Mouse (Mus musculus) MEL (cell line): ENCODE measurements around the gene Dnph1. TPM values are rescaled to one million over a fixed set of nuclear protein-coding genes. Genes with fewer than 3 reads are reported as not detected.

Source experiments
- DNase-seq: peaks from one replicate; pipeline ENCODE4 v3.0.0; 2011; ENCODE audit warnings: low read depth, low spot score
- H3K27ac ChIP-seq: 2 replicates; pipeline ENCODE4 v1.5.1; 2012; ENCODE audit warnings: low read depth, mild to moderate bottlenecking, control low read depth, low read length, moderate library complexity; ENCODE audit not compliant: control insufficient read depth
- H3K27me3 ChIP-seq, 2 experiments: fragments of 150-350 bp in 1 of 2; sonication (generic) in 1 of 2; 2 replicates each; pipeline ENCODE4 v1.6.1; 2012; ENCODE audit warnings: low read length in 2 of 2, mild to moderate bottlenecking in 2 of 2, improper control_type of control experiment in 1 of 2, moderate library complexity in 1 of 2; ENCODE audit not compliant: insufficient read depth in 2 of 2, control insufficient read depth in 1 of 2
- H3K36me3 ChIP-seq, 2 experiments: 2 replicates each; pipeline ENCODE4 v1.6.1; 2012 to 2014; ENCODE audit warnings: low read length in 2 of 2, improper control_type of control experiment in 1 of 2, inconsistent platforms in 1 of 2, mild to moderate bottlenecking in 1 of 2; ENCODE audit not compliant: insufficient read depth in 2 of 2, control insufficient read depth in 1 of 2
- H3K4me1 ChIP-seq, 2 experiments: fragments of 150-350 bp in 1 of 2; sonication (generic) in 1 of 2; 2 replicates each; pipeline ENCODE4 v1.6.1; 2012; ENCODE audit warnings: low read length in 2 of 2, improper control_type of control experiment in 1 of 2, mild to moderate bottlenecking in 1 of 2; ENCODE audit not compliant: insufficient read depth in 2 of 2, control insufficient read depth in 1 of 2
- H3K4me3 ChIP-seq, 2 experiments: fragments of 150-350 bp in 1 of 2; sonication (generic) in 1 of 2; 2 replicates each; pipeline ENCODE4 v1.5.1; 2012; ENCODE audit warnings: low read depth in 2 of 2, low read length in 2 of 2, mild to moderate bottlenecking in 2 of 2, moderate library complexity in 2 of 2, control low read depth in 1 of 2, improper control_type of control experiment in 1 of 2; ENCODE audit not compliant: control insufficient read depth in 1 of 2, insufficient read depth in 1 of 2
- H3K79me2 ChIP-seq: 2 replicates; pipeline ENCODE4 v1.6.1; 2012; ENCODE audit warnings: mild to moderate bottlenecking, low read length, moderate library complexity; ENCODE audit not compliant: control insufficient read depth, poor library complexity, insufficient read depth
- H3K9ac ChIP-seq: 2 replicates; pipeline ENCODE4 v1.6.1; 2012; ENCODE audit warnings: low read depth, mild to moderate bottlenecking, control low read depth, low read length, moderate library complexity; ENCODE audit not compliant: control insufficient read depth, poor library complexity, severe bottlenecking
- H3K9me3 ChIP-seq: fragments of 150-350 bp; sonication (generic); replicated peaks from 2 replicates; pipeline ENCODE4 v1.6.1; 2012; ENCODE audit warnings: mild to moderate bottlenecking, low read length, improper control_type of control experiment, moderate library complexity; ENCODE audit not compliant: insufficient read depth
- BHLHE40 ChIP-seq: IDR thresholded peaks from 2 replicates; pipeline ENCODE4 v1.6.1; 2012; ENCODE audit warnings: low read depth, mild to moderate bottlenecking, inconsistent platforms, low read length, improper control_type of control experiment, borderline replicate concordance
- CHD1 ChIP-seq: IDR thresholded peaks from 2 replicates; pipeline ENCODE4 v1.6.1; 2012; ENCODE audit warnings: low read depth, mild to moderate bottlenecking, inconsistent platforms, low read length, improper control_type of control experiment
- CHD2 ChIP-seq: IDR thresholded peaks from 2 replicates; pipeline ENCODE4 v1.6.1; 2011; ENCODE audit warnings: low read length, improper control_type of control experiment
- CTCF ChIP-seq, 3 experiments: IDR thresholded peaks in 2 of 3; conservative IDR thresholded peaks in 1 of 3; 2 replicates each; pipeline ENCODE4 v1.5.1; 2011 to 2012; ENCODE audit warnings: low read length in 3 of 3, low read depth in 2 of 3, mild to moderate bottlenecking in 2 of 3, improper control_type of control experiment in 1 of 3, inconsistent platforms in 1 of 3, mixed read lengths in 1 of 3, moderate library complexity in 1 of 3; ENCODE audit not compliant: control insufficient read depth in 1 of 3, insufficient read depth in 1 of 3, poor library complexity in 1 of 3, severe bottlenecking in 1 of 3
- ELF1 ChIP-seq: IDR thresholded peaks from 2 replicates; pipeline ENCODE4 v1.6.1; 2014; ENCODE audit warnings: low read depth, mild to moderate bottlenecking, inconsistent platforms, low read length, improper control_type of control experiment, moderate library complexity
- MAX ChIP-seq: IDR thresholded peaks from 2 replicates; pipeline ENCODE4 v1.6.1; 2011; ENCODE audit warnings: low read length, improper control_type of control experiment
- MAZ ChIP-seq: IDR thresholded peaks from 2 replicates; pipeline ENCODE4 v1.6.1; 2012; ENCODE audit warnings: low read depth, mild to moderate bottlenecking, inconsistent platforms, low read length, improper control_type of control experiment
- NELFE ChIP-seq: IDR thresholded peaks from 2 replicates; pipeline ENCODE4 v1.6.1; 2011; ENCODE audit warnings: low read depth, low read length, improper control_type of control experiment
- NRF1 ChIP-seq: IDR thresholded peaks from 2 replicates; pipeline ENCODE4 v1.6.1; 2014; ENCODE audit warnings: low read depth, mild to moderate bottlenecking, inconsistent platforms, low read length, improper control_type of control experiment, moderate library complexity; ENCODE audit not compliant: poor library complexity, insufficient read depth, severe bottlenecking
- RAD21 ChIP-seq: IDR thresholded peaks from 2 replicates; pipeline ENCODE4 v1.6.1; 2011; ENCODE audit warnings: mild to moderate bottlenecking, low read depth, low read length, improper control_type of control experiment
- SMC3 ChIP-seq: IDR thresholded peaks from 2 replicates; pipeline ENCODE4 v1.6.1; 2011; ENCODE audit warnings: low read depth, low read length, improper control_type of control experiment
- TAL1 ChIP-seq: IDR thresholded peaks from 2 replicates; pipeline ENCODE4 v1.6.1; 2012; ENCODE audit warnings: mild to moderate bottlenecking, inconsistent platforms, low read length, moderate library complexity, mixed read lengths
- TBP ChIP-seq: IDR thresholded peaks from 2 replicates; pipeline ENCODE4 v1.8.0; 2011; ENCODE audit warnings: low read depth, low read length, improper control_type of control experiment
- ZC3H11A ChIP-seq: IDR thresholded peaks from 2 replicates; pipeline ENCODE4 v1.6.1; 2012; ENCODE audit warnings: low read depth, mild to moderate bottlenecking, inconsistent platforms, low read length, improper control_type of control experiment
- ZKSCAN1 ChIP-seq: IDR thresholded peaks from 2 replicates; pipeline ENCODE4 v1.6.1; 2012; ENCODE audit warnings: low read depth, mild to moderate bottlenecking, inconsistent platforms, low read length, improper control_type of control experiment, moderate library complexity
- ZNF384 ChIP-seq: IDR thresholded peaks from 2 replicates; pipeline ENCODE4 v1.6.1; 2012; ENCODE audit warnings: low read depth, mild to moderate bottlenecking, inconsistent platforms, low read length, improper control_type of control experiment
- polyA plus RNA-seq, 2 experiments: library from polyadenylated mRNA; stranded (reverse) in 1 of 2; unstranded in 1 of 2; fragments of >175 nt in 1 of 2; fragments of >200 nt in 1 of 2; gene quantifications; 2 replicates each; pipeline versions ENCODE4 v1.2.1 to v1.2.4; 2012; ENCODE audit warnings: low replicate concordance in 2 of 2, low read depth in 1 of 2; ENCODE audit not compliant: insufficient read length in 2 of 2, insufficient read depth in 1 of 2, missing spikeins in 1 of 2
- total RNA-seq: library from RNA; depleted of rRNA; stranded (reverse); fragments of 300-350 nt; gene quantifications from 2 replicates; pipeline ENCODE4 v1.2.3, GENCODE M21; 2012; rRNA removed

Dnph1 gene
- total and polyA plus RNA-seq, 3 experiments: 40.8 to 86.5 TPM; not detected in 1

GRCm38 (mm10) chr17:46549193-46549592, 52.7 kb downstream of the Dnph1 start:
- H3K4me3 ChIP-seq: no peak overlapping the region
- H3K9me3 ChIP-seq: no peaks in the 10 kb centered on the region
- H3K79me2 ChIP-seq: peaks cover 8% of the 10 kb centered on the region
- no peak overlapping the region for H3K9ac ChIP-seq
- DNase-seq: peak; percentile 32
- no peaks in the 10 kb centered on the region for H3K27me3 ChIP-seq
- H3K4me1 ChIP-seq: peaks cover 0 to 16% of the 10 kb centered on the region in 2 experiments; a peak in 3 of 4 replicates
- no peak overlapping the region for H3K27ac ChIP-seq
- peaks cover 0 to 14% of the 10 kb centered on the region in 2 experiments; a peak in 3 of 4 replicates for H3K36me3 ChIP-seq
- TF ChIP-seq NELFE (no peak), ZNF384 (peak; percentile 89), ELF1 (no peak), CHD1 (no peak), NRF1 (no peak), RAD21 (peak; percentile 18), MAX (no peak), CHD2 (no peak), MAZ (no peak), CTCF (IDR thresholded peaks at IDR 0.05 in 2 of 3, conservative IDR thresholded peaks at IDR 0.05 in 1 of 3; ENCODE audit: control insufficient read depth in 1 of 3, insufficient read depth in 1 of 3, low read depth in 2 of 3, low read length in 3 of 3, poor library complexity in 1 of 3, severe bottlenecking in 1 of 3) (peak in 2 of 3 experiments; percentile 39 to 69; a peak in 5 of 6 replicates), ZC3H11A (no peak), BHLHE40 (no peak), TBP (no peak), ZKSCAN1 (no peak), SMC3 (peak; percentile 8; the same call in 1 of the 2 replicates), TAL1 (no peak)

Other genes with a start within 250 kb of the Dnph1 start
- gene Polr1c, start 248.7 kb upstream of the Dnph1 start, total RNA-seq: 188 and 197 TPM in 2 replicates
- gene Polr1c, start 248.7 kb upstream of the Dnph1 start, polyA plus RNA-seq: 100 to 1,000 TPM in 1 of 2 experiments, not detected in 1; 195 TPM
- gene Yipf3, start 248.6 kb upstream of the Dnph1 start, total RNA-seq: 18.9 and 20.8 TPM in 2 replicates
- gene Yipf3, start 248.6 kb upstream of the Dnph1 start, polyA plus RNA-seq: 10 to 100 TPM in 1 of 2 experiments, not detected in 1; 86.5 TPM
- 0.72 and 1.2 TPM in 2 replicates for gene Lrrc73, start 243.2 kb upstream of the Dnph1 start, total RNA-seq
- 1 to 10 TPM in 1 of 2 experiments, not detected in 1; 3.5 TPM for gene Lrrc73, start 243.2 kb upstream of the Dnph1 start, polyA plus RNA-seq
- 11.0 and 12.9 TPM in 2 replicates for gene Tjap1, start 213.7 kb upstream of the Dnph1 start, total RNA-seq
- 10 to 100 TPM in 1 of 2 experiments, not detected in 1; 41.2 TPM for gene Tjap1, start 213.7 kb upstream of the Dnph1 start, polyA plus RNA-seq
- gene Dlk2, start 199.3 kb upstream of the Dnph1 start, total RNA-seq: not detected in 2 replicates
- under 1 TPM in 1 of 2 experiments, not detected in 1; 0.07 TPM for gene Dlk2, start 199.3 kb upstream of the Dnph1 start, polyA plus RNA-seq
- gene Abcc10, start 168.4 kb upstream of the Dnph1 start, total RNA-seq: 2.8 and 4.0 TPM in 2 replicates
- 1 to 10 TPM in 1 of 2 experiments, not detected in 1; 6.2 TPM for gene Abcc10, start 168.4 kb upstream of the Dnph1 start, polyA plus RNA-seq
- gene Zfp318, start 113.0 kb upstream of the Dnph1 start, total RNA-seq: 7.9 and 8.1 TPM in 2 replicates
- 10 to 100 TPM; 21.3 to 36.8 TPM for gene Zfp318, start 113.0 kb upstream of the Dnph1 start, polyA plus RNA-seq
- gene Crip3, start 67.8 kb upstream of the Dnph1 start, total RNA-seq: not detected in 2 replicates
- gene Crip3, start 67.8 kb upstream of the Dnph1 start, polyA plus RNA-seq: not detected
- gene Slc22a7, start 58.3 kb upstream of the Dnph1 start, total RNA-seq: not detected in 2 replicates
- not detected for gene Slc22a7, start 58.3 kb upstream of the Dnph1 start, polyA plus RNA-seq
- gene Ttbk1, start 9.0 kb upstream of the Dnph1 start, total RNA-seq: not detected in 2 replicates
- under 1 TPM in 1 of 2 experiments, not detected in 1; 0.08 TPM for gene Ttbk1, start 9.0 kb upstream of the Dnph1 start, polyA plus RNA-seq
- gene Cul9, start 49.7 kb downstream of the Dnph1 start, total RNA-seq: 3.6 TPM in 2 replicates
- 10 to 100 TPM in 1 of 2 experiments, not detected in 1; 10.7 TPM for gene Cul9, start 49.7 kb downstream of the Dnph1 start, polyA plus RNA-seq
- 38.9 and 43.9 TPM in 2 replicates for gene Srf, start 59.5 kb downstream of the Dnph1 start, total RNA-seq
- 100 to 1,000 TPM in 1 of 2 experiments, not detected in 1; 114 TPM for gene Srf, start 59.5 kb downstream of the Dnph1 start, polyA plus RNA-seq
- gene Ptk7, start 132.8 kb downstream of the Dnph1 start, total RNA-seq: 0.04 and 0.39 TPM in 2 replicates
- gene Ptk7, start 132.8 kb downstream of the Dnph1 start, polyA plus RNA-seq: under 1 TPM in 1 of 2 experiments, not detected in 1; 0.10 TPM
- 4.6 and 5.4 TPM in 2 replicates for gene Klc4, start 149.3 kb downstream of the Dnph1 start, total RNA-seq
- gene Klc4, start 149.3 kb downstream of the Dnph1 start, polyA plus RNA-seq: 1 to 10 TPM in 1 of 2 experiments, not detected in 1; 9.5 TPM
- gene Mrpl2, start 149.5 kb downstream of the Dnph1 start, total RNA-seq: 224 and 237 TPM in 2 replicates
- gene Mrpl2, start 149.5 kb downstream of the Dnph1 start, polyA plus RNA-seq: 100 to 1,000 TPM in 1 of 2 experiments, not detected in 1; 207 TPM
- gene Cul7, start 153.6 kb downstream of the Dnph1 start, total RNA-seq: 32.6 and 35.1 TPM in 2 replicates
- 10 to 100 TPM; 35.8 to 45.8 TPM for gene Cul7, start 153.6 kb downstream of the Dnph1 start, polyA plus RNA-seq
- gene Rrp36, start 177.6 kb downstream of the Dnph1 start, total RNA-seq: 43.6 and 55.3 TPM in 2 replicates
- gene Rrp36, start 177.6 kb downstream of the Dnph1 start, polyA plus RNA-seq: 10 to 100 TPM in 1 of 2 experiments, not detected in 1; 51.2 TPM
- 75.1 and 84.0 TPM in 2 replicates for gene Mea1, start 182.1 kb downstream of the Dnph1 start, total RNA-seq
- 100 to 1,000 TPM in 1 of 2 experiments, not detected in 1; 124 TPM for gene Mea1, start 182.1 kb downstream of the Dnph1 start, polyA plus RNA-seq
- 93.6 and 95.0 TPM in 2 replicates for gene Klhdc3, start 184.2 kb downstream of the Dnph1 start, total RNA-seq
- 100 to 1,000 TPM in 1 of 2 experiments, not detected in 1; 203 TPM for gene Klhdc3, start 184.2 kb downstream of the Dnph1 start, polyA plus RNA-seq
- 45.1 and 47.6 TPM in 2 replicates for gene Ppp2r5d, start 208.4 kb downstream of the Dnph1 start, total RNA-seq
- 10 to 100 TPM; 80.4 to 82.9 TPM for gene Ppp2r5d, start 208.4 kb downstream of the Dnph1 start, polyA plus RNA-seq
- 17.7 and 23.0 TPM in 2 replicates for gene Pex6, start 214.8 kb downstream of the Dnph1 start, total RNA-seq
- gene Pex6, start 214.8 kb downstream of the Dnph1 start, polyA plus RNA-seq: 10 to 100 TPM in 1 of 2 experiments, not detected in 1; 31.2 TPM
- gene Gnmt, start 232.5 kb downstream of the Dnph1 start, total RNA-seq: 0.23 and 0.62 TPM in 2 replicates
- 1 to 10 TPM in 1 of 2 experiments, not detected in 1; 1.6 TPM for gene Gnmt, start 232.5 kb downstream of the Dnph1 start, polyA plus RNA-seq